Mouse (Mus musculus) stomach, embryonic 14.5 days (tissue): ENCODE data around the gene Arhgap24. TPM values are rescaled to one million over a fixed set of nuclear protein-coding genes. Genes with fewer than 3 reads are reported as not detected.
"Not testable (repeated sequence)": the region's sequence is repeated elsewhere in the genome, so short reads cannot be mapped to it uniquely, and the experiment has no call there.

Experiments used
- ATAC-seq: fragments of 200-750 bp; cut with Nextera tagmentation; 2 replicates; pipeline ENCODE4 v1.8.0; 2017; ENCODE audit warnings: low read depth, moderate TSS enrichment; ENCODE audit not compliant: insufficient number of reproducible peaks, insufficient read depth, low FRiP score
- H3K27ac ChIP-seq: fragments of 300-500 bp; sonication (generic); 2 replicates; pipeline ENCODE4 v1.5.1; 2014; ENCODE audit warnings: mild to moderate bottlenecking, low read length, moderate library complexity, mixed read lengths
- H3K27me3 ChIP-seq: fragments of 300-500 bp; sonication (generic); 2 replicates; pipeline ENCODE4 v1.6.1; 2014; ENCODE audit warnings: low read length, control low read depth, mixed read lengths; ENCODE audit not compliant: control insufficient read depth, insufficient read depth
- H3K36me3 ChIP-seq: fragments of 300-500 bp; sonication (generic); 2 replicates; pipeline ENCODE4 v1.6.1; 2014; ENCODE audit warnings: mild to moderate bottlenecking, control low read depth, low read length, moderate library complexity, mixed read lengths; ENCODE audit not compliant: control insufficient read depth, insufficient read depth
- H3K4me1 ChIP-seq: fragments of 300-500 bp; sonication (generic); 2 replicates; pipeline ENCODE4 v1.6.1; 2014; ENCODE audit warnings: low read length, control low read depth, mixed read lengths; ENCODE audit not compliant: control insufficient read depth, insufficient read depth
- H3K4me2 ChIP-seq: fragments of 300-500 bp; sonication (generic); replicated peaks from 2 replicates; pipeline ENCODE4 v1.6.1; 2014; ENCODE audit warnings: low read depth, low read length, control low read depth
- H3K4me3 ChIP-seq: fragments of 300-500 bp; sonication (generic); 2 replicates; pipeline ENCODE4 v1.5.1; 2014; ENCODE audit warnings: low read depth, low read length, control low read depth
- H3K9ac ChIP-seq: fragments of 300-500 bp; sonication (generic); replicated peaks from 2 replicates; pipeline ENCODE4 v1.6.1; 2014; ENCODE audit warnings: low read depth, mild to moderate bottlenecking, control low read depth, low read length, moderate library complexity, mixed read lengths
- H3K9me3 ChIP-seq: fragments of 300-500 bp; sonication (generic); 2 replicates; pipeline ENCODE4 v1.6.1; 2016; ENCODE audit warnings: low read depth, low read length, control low read depth; ENCODE audit not compliant: control insufficient read depth
- WGBS: fragments of 180-500 bp; shearing (Covaris S2); extraction: QIAGEN DNeasy Blood & Tissue Kit; methylation state at CpG from one replicate; pipeline ENCODE4 v1.1.7; 2014; 5-methylcytosine and 5-hydroxymethylcytosine counted together
- polyA plus RNA-seq: library from polyadenylated mRNA; unstranded; fragments of >200 nt; fragmentation: Nextera tagmentation; extraction: Ambion mirVana; gene quantifications from 2 replicates; pipeline ENCODE4 v1.2.1, GENCODE M21; 2014

Arhgap24 gene
- polyA plus RNA-seq, 1 experiment from 2014 or later: 27.3 TPM

DNA sequence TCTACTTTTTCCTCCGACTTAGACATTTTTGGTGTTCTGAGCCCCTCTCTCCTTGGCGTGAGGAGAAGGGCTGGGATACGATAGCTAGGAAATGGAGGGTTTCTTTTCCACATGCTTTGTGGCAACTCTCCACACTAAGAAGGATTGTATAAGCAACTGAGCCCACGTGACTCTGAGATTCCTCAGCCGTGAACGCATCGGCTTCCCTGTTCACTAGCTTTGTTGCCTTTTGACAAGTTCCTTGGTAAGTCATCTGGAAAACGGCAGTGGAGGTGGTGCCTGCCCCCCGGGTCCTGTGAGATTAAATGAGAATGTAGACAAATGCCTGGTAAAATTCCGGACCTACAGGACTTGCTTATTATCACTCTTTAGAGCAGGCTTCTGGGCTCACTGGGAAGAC, 374.6 kb downstream of the Arhgap24 start:
- H3K9me3 ChIP-seq: no peaks in the 10 kb centered on the region
- no peak overlapping the region for H3K9ac ChIP-seq
- H3K36me3 ChIP-seq: no peaks in the 10 kb centered on the region
- H3K4me3 ChIP-seq: no peak overlapping the region
- 0 out of 2 replicates have a peak overlapping the region, but pooled peaks have one; percentile 10 for H3K4me2 ChIP-seq
- ATAC-seq: no peak
- no peaks in the 10 kb centered on the region for H3K4me1 ChIP-seq
- no peak overlapping the region; the same call in 1 of the 2 replicates for H3K27ac ChIP-seq
- no peaks in the 10 kb centered on the region for H3K27me3 ChIP-seq
- 47% methylated on average over 10 of the region's 10 CpGs for WGBS

DNA sequence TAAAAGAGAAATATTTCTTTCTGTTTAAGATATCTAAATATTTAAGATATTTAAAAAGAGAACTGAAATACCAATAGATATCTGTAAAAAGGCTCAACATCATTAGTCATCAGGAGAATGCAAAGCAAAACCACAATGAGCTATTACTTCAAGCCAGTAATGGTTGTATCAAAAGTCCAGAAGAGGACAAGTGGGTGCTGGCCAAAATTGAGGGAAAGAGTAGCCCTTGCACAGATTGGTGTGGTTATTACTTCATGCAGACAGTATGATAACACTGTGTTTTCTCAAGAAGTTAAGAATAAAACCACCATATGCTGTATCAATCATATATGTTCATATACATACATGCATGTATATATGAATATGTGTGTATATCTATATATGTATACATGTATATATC, 376.9 kb downstream of the Arhgap24 start:
- H3K27me3 ChIP-seq: no peaks in the 10 kb centered on the region
- ATAC-seq: no peak

DNA sequence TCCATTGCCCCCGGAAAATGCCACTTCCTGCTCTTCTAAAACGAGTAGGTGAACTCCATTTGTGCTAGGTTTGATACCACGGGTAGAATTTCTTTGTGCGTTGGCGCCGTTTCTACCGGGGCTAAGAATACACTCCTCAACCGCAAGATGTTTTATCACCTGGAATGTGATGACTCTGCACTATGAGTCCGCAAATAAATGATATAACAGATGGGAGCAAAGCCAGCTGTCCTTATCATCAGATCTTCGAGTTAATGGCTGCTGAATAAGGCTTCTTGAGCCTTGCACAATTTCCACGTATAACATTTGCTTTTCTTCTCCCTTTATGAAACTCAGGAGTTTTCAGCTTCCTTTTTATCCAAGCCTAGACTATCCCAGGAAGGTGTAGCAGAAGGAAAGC, 378.6 kb downstream of the Arhgap24 start:
- H3K9ac ChIP-seq: no peak overlapping the region
- H3K27ac ChIP-seq: no peak overlapping the region
- H3K9me3 ChIP-seq: no peaks in the 10 kb centered on the region
- no peak overlapping the region for H3K4me2 ChIP-seq
- WGBS: 69% methylated on average over 11 of the region's 11 CpGs
- no peaks in the 10 kb centered on the region for H3K4me1 ChIP-seq
- ATAC-seq: no peak
- no peaks in the 10 kb centered on the region for H3K27me3 ChIP-seq
- H3K4me3 ChIP-seq: no peak overlapping the region
- no peaks in the 10 kb centered on the region for H3K36me3 ChIP-seq

More for the DNA sequence above, 376.9 kb downstream of the Arhgap24 start:
- H3K4me2 ChIP-seq: no peak overlapping the region
- H3K9ac ChIP-seq: no peak overlapping the region
- no peaks in the 10 kb centered on the region for H3K36me3 ChIP-seq
- H3K4me3 ChIP-seq: no peak overlapping the region
- H3K27ac ChIP-seq: no peak overlapping the region
- H3K9me3 ChIP-seq: no peaks in the 10 kb centered on the region
- H3K4me1 ChIP-seq: no peaks in the 10 kb centered on the region

- 42% methylated on average over 5 of the region's 5 CpGs for WGBS
- no peaks in the 10 kb centered on the region for H3K27me3 ChIP-seq
- H3K9ac ChIP-seq: no peak overlapping the region
- H3K4me1 ChIP-seq: no peaks in the 10 kb centered on the region
- no peaks in the 10 kb centered on the region for H3K9me3 ChIP-seq
- no peaks in the 10 kb centered on the region for H3K36me3 ChIP-seq
- H3K27ac ChIP-seq: no peak overlapping the region
- no peak overlapping the region for H3K4me2 ChIP-seq
- no peak overlapping the region for H3K4me3 ChIP-seq
- ATAC-seq: no peak
Observed at GRCm38 (mm10) chr5:102868196-102868595, 387.0 kb downstream of the Arhgap24 start.

- H3K4me2 ChIP-seq, H3K36me3 ChIP-seq, H3K4me3 ChIP-seq, H3K27me3 ChIP-seq, H3K9ac ChIP-seq, H3K9me3 ChIP-seq, ATAC-seq, H3K4me1 ChIP-seq, H3K27ac ChIP-seq: not testable (repeated sequence)
- WGBS: 86% methylated on average over 8 of the region's 9 CpGs
Observed at GRCm38 (mm10) chr5:102872996-102873395, 391.8 kb downstream of the Arhgap24 start.

DNA sequence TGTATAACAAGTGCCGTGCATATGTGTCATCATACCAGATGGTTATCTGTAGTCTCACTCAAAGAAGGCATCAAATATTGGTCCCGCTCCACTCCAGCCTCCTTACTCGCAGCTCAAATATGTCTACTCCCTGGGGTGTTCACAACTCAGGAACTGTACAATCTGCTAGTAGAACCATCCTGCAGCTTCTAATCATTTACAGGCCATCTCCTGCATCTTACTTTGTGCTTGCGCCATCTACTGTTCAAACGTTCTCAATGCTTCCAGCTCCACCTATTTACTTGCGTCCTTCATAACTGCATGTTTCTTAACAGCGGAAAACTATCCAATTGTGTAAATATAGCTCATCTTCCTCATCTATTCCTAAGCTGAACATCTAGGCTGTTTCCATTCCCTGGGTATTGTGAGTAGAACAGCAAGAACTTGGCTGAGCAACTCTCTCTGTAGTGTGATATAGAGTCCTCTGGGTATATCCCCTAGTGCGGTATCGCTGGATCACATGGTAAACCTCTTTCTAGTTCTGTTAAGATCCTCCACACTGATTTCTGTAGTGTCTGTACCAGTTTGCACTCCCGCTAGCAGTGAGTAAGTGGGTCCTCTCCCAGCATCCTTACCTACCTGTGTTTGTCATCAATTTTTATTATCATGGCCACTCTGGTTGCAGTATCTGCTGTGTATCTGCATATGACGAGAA, 393.6 kb downstream of the Arhgap24 start:
- no peaks in the 10 kb centered on the region for H3K36me3 ChIP-seq
- WGBS: 40% methylated on average over 11 of the region's 11 CpGs
- H3K27ac ChIP-seq: no peak overlapping the region
- no peaks in the 10 kb centered on the region for H3K4me1 ChIP-seq
- no peaks in the 10 kb centered on the region for H3K27me3 ChIP-seq
- H3K4me3 ChIP-seq: no peak overlapping the region
- H3K9ac ChIP-seq: no peak overlapping the region
- ATAC-seq: no peak
- no peak overlapping the region for H3K4me2 ChIP-seq
- no peaks in the 10 kb centered on the region for H3K9me3 ChIP-seq

- Histone ChIP-seq H3K9me3 (no peaks in the 10 kb centered on the region), H3K4me3 (no peak overlapping the region), H3K36me3 (peaks cover 4% of the 10 kb centered on the region; the same call in 1 of the 2 replicates), H3K9ac (no peak overlapping the region), H3K4me1 (no peaks in the 10 kb centered on the region), H3K27ac (no peak overlapping the region), H3K27me3 (no peaks in the 10 kb centered on the region), H3K4me2 (no peak overlapping the region)
- no peak for ATAC-seq
- 68% methylated on average over 16 of the region's 16 CpGs for WGBS
Observed at GRCm38 (mm10) chr5:102875628-102876027, 394.4 kb downstream of the Arhgap24 start.

DNA sequence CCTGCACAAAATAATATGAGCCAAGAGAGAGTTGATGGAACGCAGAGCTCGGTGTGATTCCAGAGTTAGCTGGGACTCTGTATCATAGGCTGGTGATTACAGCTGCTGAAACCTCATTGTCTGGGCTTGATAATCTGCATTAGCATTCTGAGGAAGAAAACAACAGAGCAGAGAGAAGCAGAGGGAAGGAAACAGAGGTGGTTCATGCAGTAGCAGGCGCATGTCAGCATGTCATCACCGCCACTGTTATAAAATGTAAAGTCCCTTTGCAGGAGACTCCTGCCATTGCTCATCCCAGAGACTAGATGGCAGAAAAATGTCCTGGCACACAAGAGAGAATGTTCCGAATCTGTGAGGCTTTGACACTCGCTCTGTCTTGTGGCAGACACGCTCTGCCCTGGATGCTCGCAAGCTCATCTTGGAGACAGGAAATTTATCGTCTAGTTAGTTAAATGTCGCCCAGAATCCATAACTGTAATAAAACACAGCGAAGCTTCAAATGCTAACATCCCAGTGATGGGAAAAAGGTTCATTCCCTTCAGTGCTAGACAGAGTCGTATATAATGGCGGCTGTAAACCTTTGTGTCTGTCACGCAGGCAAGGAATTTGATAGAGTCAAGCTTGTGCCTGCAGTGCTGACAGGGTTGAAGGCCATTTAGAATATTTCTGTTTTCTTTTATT, 407.4 kb downstream of the Arhgap24 start:
- H3K9me3 ChIP-seq: no peaks in the 10 kb centered on the region
- ATAC-seq: no peak
- no peak overlapping the region for H3K4me2 ChIP-seq
- no peaks in the 10 kb centered on the region for H3K27me3 ChIP-seq
- H3K36me3 ChIP-seq: peaks cover 6% of the 10 kb centered on the region; the same call in 1 of the 2 replicates
- 78% methylated on average over 14 of the region's 14 CpGs for WGBS
- no peak overlapping the region for H3K4me3 ChIP-seq
- H3K4me1 ChIP-seq: no peaks in the 10 kb centered on the region
- no peak overlapping the region for H3K27ac ChIP-seq
- H3K9ac ChIP-seq: no peak overlapping the region
